Mouse (Mus musculus): ENCODE results near the gene Gins3. TPM values are rescaled to one million over a fixed set of nuclear protein-coding genes. Genes with fewer than 3 reads are reported as not detected.
"Not testable (repeated sequence)": the region's sequence is repeated elsewhere in the genome, so short reads cannot be mapped to it uniquely, and the experiment has no call there.

The Gins3 gene
- total RNA-seq (2021) = 3.2 and 4.1 TPM in 2 replicates
- long read RNA-seq, partial matches to known transcripts = 0 of 3 reads
- long read RNA-seq, other reads (novel, unspliced or antisense) = 0 of 3 reads

GRCm38 (mm10) chr8:95633262-95634062, at the start of gene Gins3:
Gene Gins3 (plus strand): TSS chr8:95633453.
- peak; percentile 91 for DNase-seq

GRCm38 (mm10) chr8:95587339-95587738, 45.9 kb upstream of the Gins3 start:
- no peak for DNase-seq

GRCm38 (mm10) chr8:95589282-95589681, 44.0 kb upstream of the Gins3 start:
- DNase-seq = peak; percentile 9

GRCm38 (mm10) chr8:95590539-95590938, 42.7 kb upstream of the Gins3 start:
- no peak for DNase-seq

GRCm38 (mm10) chr8:95592131-95592780, 41.0 kb upstream of the Gins3 start:
- no peak for DNase-seq

- no peak for DNase-seq
Observed at GRCm38 (mm10) chr8:95593439-95594393, 39.5 kb upstream of the Gins3 start.

- no peak for DNase-seq
Observed at GRCm38 (mm10) chr8:95595131-95595530, 38.1 kb upstream of the Gins3 start.

GRCm38 (mm10) chr8:95596841-95597241, 36.4 kb upstream of the Gins3 start:
- DNase-seq = no peak

- peak; percentile 32 for DNase-seq
Observed at GRCm38 (mm10) chr8:95599861-95600260, 33.4 kb upstream of the Gins3 start.

- DNase-seq = no peak
Observed at GRCm38 (mm10) chr8:95601306-95601705, 31.9 kb upstream of the Gins3 start.

- no peak for DNase-seq
Observed at GRCm38 (mm10) chr8:95602168-95602567, 31.1 kb upstream of the Gins3 start.

- DNase-seq = not testable (repeated sequence)
Observed at GRCm38 (mm10) chr8:95606509-95606908, 26.7 kb upstream of the Gins3 start.

- DNase-seq = no peak
Observed at GRCm38 (mm10) chr8:95607210-95607609, 26.0 kb upstream of the Gins3 start.

- no peak for DNase-seq
Observed at GRCm38 (mm10) chr8:95609406-95609805, 23.8 kb upstream of the Gins3 start.

- DNase-seq = peak; percentile 9
Observed at GRCm38 (mm10) chr8:95610749-95611148, 22.5 kb upstream of the Gins3 start.

- no peak for DNase-seq
Observed at GRCm38 (mm10) chr8:95611769-95612168, 21.5 kb upstream of the Gins3 start.

GRCm38 (mm10) chr8:95616383-95616782, 16.9 kb upstream of the Gins3 start:
- DNase-seq = no peak

- no peak for DNase-seq
Observed at GRCm38 (mm10) chr8:95620046-95620445, 13.2 kb upstream of the Gins3 start.

GRCm38 (mm10) chr8:95624833-95625232, 8.4 kb upstream of the Gins3 start:
- no peak for DNase-seq

GRCm38 (mm10) chr8:95632840-95633239, 413 bp upstream of the Gins3 start:
- DNase-seq = no peak

GRCm38 (mm10) chr8:95634063-95634340, 749 bp downstream of the Gins3 start:
- no peak for DNase-seq

- DNase-seq = no peak
Observed at GRCm38 (mm10) chr8:95644942-95645341, 11.7 kb downstream of the Gins3 start.

- no peak for DNase-seq
Observed at GRCm38 (mm10) chr8:95648251-95648650, 15.0 kb downstream of the Gins3 start.

Measured in adrenal gland, postnatal 25 days (tissue).